Mouse (Mus musculus) heart, adult 11 months (tissue): ENCODE measurements at regions not wholly inside any gene's neighbourhood (a gene's known extent, or its start where the extent isn't known, plus 50 kb on each side); places are given as distances from the start of the nearest gene placed in this dataset.

Source experiments
- DNase-seq: peaks from one replicate; pipeline ENCODE4 v3.0.0; 2022

DNA sequence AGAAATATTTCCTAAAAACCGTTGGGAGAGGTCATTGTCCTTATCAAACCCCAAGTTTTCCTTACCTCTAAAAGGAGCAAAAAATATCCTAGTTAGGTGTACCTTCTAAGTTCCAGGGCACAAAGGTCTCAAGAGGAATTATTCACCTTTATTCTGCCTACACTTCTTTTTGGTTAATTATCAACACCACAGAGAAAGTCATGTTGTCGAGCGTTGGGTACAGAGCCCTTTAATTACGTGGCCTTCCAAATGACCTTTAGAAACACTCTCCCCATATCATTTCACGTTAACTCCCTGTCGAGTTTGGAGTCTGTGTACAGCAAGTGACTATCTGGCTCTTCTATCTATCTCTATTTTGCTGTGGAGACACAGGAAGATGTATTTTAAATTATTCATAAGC lies 90.7 kb upstream of the Gm765 start:
- no peak for DNase-seq

DNA sequence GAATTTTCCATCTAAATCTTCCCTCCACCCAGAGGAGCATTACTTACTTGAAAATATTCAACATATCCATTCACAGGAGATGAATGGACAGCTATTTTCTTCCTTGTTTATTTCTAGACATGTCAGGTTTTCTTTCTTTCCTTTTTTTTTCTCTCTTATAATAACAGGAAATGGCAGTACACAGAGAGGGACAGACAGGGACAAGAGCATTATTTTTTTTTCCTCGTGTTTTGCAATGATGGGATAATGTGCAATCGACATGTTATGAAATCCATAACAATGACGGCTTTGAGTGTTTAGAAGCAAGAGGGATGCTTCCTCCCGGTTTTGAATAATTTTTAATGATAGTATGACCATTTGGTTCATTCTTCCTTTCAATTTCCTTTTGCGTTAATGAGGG lies 86.6 kb upstream of the Gm765 start:
- DNase-seq, result no peak

DNA sequence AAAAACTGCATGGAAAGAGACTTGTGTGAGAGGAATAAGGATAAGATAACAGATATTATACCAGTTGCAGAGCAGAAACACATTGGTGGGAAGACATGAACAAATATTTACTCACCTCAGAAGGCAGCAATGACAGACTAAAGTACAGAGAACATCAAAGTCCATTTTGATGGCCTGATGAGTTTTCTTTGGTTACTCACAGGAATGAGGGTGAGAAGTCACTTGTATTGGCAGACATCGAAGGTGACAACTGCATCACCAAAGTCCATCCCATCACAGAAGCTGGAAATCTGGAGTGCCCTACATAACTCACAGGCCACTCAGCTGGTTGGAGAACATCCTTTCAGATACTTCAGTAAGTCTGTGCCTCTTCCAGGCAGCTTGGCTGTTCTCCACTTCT lies 60.1 kb upstream of the Gm765 start:
- DNase-seq, result no peak

DNA sequence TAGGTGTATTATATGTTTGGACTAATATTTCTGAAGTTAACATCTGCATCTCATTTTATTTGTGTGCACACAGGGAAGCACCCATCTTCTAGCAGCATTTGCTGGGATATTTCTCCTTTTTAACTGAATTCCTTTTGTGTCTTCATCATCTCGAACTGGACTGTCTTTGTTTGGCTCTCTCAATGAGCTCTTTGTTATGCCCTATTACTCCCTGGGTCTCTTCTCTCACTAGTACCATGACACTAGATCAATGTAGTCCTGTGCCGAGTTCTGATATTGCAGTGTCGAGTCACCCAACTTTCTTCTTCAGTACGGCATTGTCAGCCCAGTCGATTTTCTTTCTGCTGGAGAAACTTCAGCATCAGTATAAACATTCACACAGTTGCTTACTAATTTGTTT lies 52.0 kb upstream of the Gm765 start:
- DNase-seq, result no peak
